Mouse (Mus musculus): Measurements from ENCODE around the gene Cbln3. TPM values are rescaled to one million over a fixed set of nuclear protein-coding genes. Genes with fewer than 3 reads are reported as not detected.

The Cbln3 gene
- polyA plus RNA-seq, 1 experiment from 2014 or later: 0.20 TPM

DNA sequence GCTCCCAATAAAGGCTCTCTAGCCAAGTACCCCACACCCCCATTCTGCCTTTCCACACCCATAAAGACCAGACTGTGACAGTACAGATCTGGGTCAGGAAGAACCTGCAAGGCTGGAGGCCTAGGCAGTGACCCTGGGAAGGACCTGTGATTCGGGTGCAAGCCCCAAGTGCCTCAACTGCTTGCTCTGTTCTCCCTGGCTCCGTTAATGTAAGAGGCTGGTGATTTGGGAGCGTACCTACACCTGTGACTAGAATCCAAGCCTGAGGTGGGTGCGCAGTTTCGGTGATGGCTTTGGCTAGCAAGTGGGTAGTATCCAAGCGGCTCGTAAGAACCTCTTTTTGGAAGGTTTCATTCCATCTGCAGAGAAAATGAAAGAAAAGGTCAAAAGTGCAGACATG, 14.8 kb upstream of the Cbln3 start:
- H3K27me3 ChIP-seq: peaks cover 13% of the 10 kb centered on the region
- no peak overlapping the region for H3K4me3 ChIP-seq (replicated peaks)
- H3K4me1 ChIP-seq (replicated peaks): peaks cover 28% of the 10 kb centered on the region
- H3K9me3 ChIP-seq (replicated peaks): no peaks in the 10 kb centered on the region
- no peak for ATAC-seq (ENCODE audit: insufficient read depth)
- no peak overlapping the region for H3K27ac ChIP-seq (replicated peaks)
- no peak overlapping the region for H3K9ac ChIP-seq
- WGBS (ENCODE audit: insufficient replicate concordance): 91% methylated on average over 7 of the region's 7 CpGs
- H3K36me3 ChIP-seq (replicated peaks): peaks cover 38% of the 10 kb centered on the region
- no peak overlapping the region; the same call in 1 of the 2 replicates for H3K4me2 ChIP-seq

- WGBS (ENCODE audit: insufficient replicate concordance): 74% methylated on average over 12 of the region's 12 CpGs
- peaks cover 48% of the 10 kb centered on the region for H3K36me3 ChIP-seq (replicated peaks)
These were observed 13.5 kb upstream of the Cbln3 start for GRCm38 (mm10) chr14:55897671-55898070.

GRCm38 (mm10) chr14:55886571-55887382, 2.6 kb upstream of the Cbln3 start:
- Histone ChIP-seq H3K4me1 (replicated peaks) (peaks cover 48% of the 10 kb centered on the region), H3K4me2 (peak overlapping the region; percentile 78), H3K27ac (replicated peaks) (0 out of 2 replicates have a peak overlapping the region, but pooled peaks have one; percentile 24), H3K4me3 (replicated peaks) (peak overlapping the region; percentile 85), H3K9me3 (replicated peaks) (no peaks in the 10 kb centered on the region), H3K9ac (no peak overlapping the region), H3K27me3 (no peaks in the 10 kb centered on the region), H3K36me3 (replicated peaks) (peaks cover 59% of the 10 kb centered on the region)
- no peak for ATAC-seq (ENCODE audit: insufficient read depth)
- WGBS (ENCODE audit: insufficient replicate concordance): 80% methylated on average over 24 of the region's 24 CpGs

More at GRCm38 (mm10) chr14:55897671-55898070, 13.5 kb upstream of the Cbln3 start:
- no peak overlapping the region for H3K27ac ChIP-seq (replicated peaks)
- H3K4me2 ChIP-seq: no peak overlapping the region
- no peak for ATAC-seq (ENCODE audit: insufficient read depth)
- H3K9ac ChIP-seq: no peak overlapping the region
- H3K4me3 ChIP-seq (replicated peaks): no peak overlapping the region
- H3K9me3 ChIP-seq (replicated peaks): no peaks in the 10 kb centered on the region
- H3K27me3 ChIP-seq: peaks cover 13% of the 10 kb centered on the region
- peaks cover 28% of the 10 kb centered on the region for H3K4me1 ChIP-seq (replicated peaks)

DNA sequence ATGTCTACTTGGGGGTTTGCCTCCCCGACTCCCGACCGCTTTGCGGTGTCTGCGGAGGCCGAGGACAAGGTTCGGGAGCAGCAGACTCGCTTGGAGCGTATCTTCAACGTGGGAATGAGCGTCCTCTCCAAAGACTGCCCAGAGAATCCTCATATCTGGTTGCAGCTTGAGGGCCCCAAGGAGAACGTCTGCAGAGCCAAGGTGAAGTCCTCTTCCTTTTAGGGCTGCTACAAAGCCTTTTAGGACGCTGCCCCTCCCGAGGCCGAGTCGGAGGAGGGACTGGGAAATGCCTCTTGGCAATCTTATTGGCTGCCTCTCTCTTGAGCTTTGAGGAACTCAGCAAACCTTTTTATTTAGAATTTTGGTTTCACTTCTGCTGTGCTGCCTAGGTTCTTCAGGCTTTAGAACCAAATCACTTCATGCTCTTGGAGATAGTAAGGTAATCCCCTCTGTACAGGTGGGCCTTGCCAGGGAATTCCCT, 1.6 kb upstream of the Cbln3 start:
- H3K4me3 ChIP-seq (replicated peaks): peak overlapping the region; percentile 85
- ATAC-seq (ENCODE audit: insufficient read depth): no peak
- no peaks in the 10 kb centered on the region for H3K27me3 ChIP-seq
- peak overlapping the region; percentile 93 for H3K27ac ChIP-seq (replicated peaks)
- H3K9ac ChIP-seq: peak overlapping the region; percentile 95
- peaks cover 48% of the 10 kb centered on the region for H3K4me1 ChIP-seq (replicated peaks)
- H3K4me2 ChIP-seq: peak overlapping the region; percentile 78
- 2% methylated on average over 16 of the region's 16 CpGs for WGBS (ENCODE audit: insufficient replicate concordance)
- no peaks in the 10 kb centered on the region for H3K9me3 ChIP-seq (replicated peaks)
- H3K36me3 ChIP-seq (replicated peaks): peaks cover 49% of the 10 kb centered on the region

DNA sequence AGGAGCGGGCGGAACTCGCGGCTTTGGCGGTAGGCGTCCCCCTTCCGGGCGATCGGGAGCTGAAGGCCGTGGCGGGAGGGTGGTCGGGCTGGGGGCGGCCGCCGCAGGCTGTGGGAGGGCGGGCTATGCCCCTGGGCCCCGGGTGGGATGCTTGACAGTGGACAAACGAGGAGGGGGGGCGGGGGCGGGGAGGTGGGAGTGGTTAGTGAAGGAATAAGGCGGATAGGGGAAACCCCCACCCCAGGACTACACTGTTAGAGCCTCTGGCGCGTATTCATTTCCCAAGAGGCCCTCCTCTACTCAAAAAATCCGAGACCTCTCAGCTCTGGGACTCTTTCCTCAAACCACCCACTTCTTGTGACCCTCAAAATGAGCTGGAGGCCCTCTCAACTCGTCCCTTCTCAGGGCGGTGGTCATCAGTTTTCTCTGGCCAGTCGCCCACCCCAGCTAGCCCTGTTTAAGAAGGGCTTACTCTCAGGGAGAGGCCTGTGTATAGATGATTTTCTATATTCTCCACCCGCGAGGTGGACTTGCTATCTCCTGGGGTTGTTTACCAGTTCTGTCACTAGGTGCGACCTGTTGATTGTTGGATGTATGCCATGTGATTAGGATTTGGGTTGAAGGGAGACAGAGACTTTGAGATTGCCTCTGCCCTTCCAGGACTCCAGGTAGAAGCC, 1.1 kb upstream of the Cbln3 start:
- H3K36me3 ChIP-seq (replicated peaks): peaks cover 43% of the 10 kb centered on the region
- H3K9me3 ChIP-seq (replicated peaks): no peaks in the 10 kb centered on the region
- WGBS (ENCODE audit: insufficient replicate concordance): under 1% methylated on average over 29 of the region's 30 CpGs
- peaks cover 48% of the 10 kb centered on the region for H3K4me1 ChIP-seq (replicated peaks)
- peak overlapping the region; percentile 95 for H3K9ac ChIP-seq
- peak overlapping the region; percentile 93 for H3K27ac ChIP-seq (replicated peaks)
- peak overlapping the region; percentile 78 for H3K4me2 ChIP-seq
- H3K4me3 ChIP-seq (replicated peaks): peak overlapping the region; percentile 85
- ATAC-seq (ENCODE audit: insufficient read depth): peak; percentile 30
- H3K27me3 ChIP-seq: no peaks in the 10 kb centered on the region

DNA sequence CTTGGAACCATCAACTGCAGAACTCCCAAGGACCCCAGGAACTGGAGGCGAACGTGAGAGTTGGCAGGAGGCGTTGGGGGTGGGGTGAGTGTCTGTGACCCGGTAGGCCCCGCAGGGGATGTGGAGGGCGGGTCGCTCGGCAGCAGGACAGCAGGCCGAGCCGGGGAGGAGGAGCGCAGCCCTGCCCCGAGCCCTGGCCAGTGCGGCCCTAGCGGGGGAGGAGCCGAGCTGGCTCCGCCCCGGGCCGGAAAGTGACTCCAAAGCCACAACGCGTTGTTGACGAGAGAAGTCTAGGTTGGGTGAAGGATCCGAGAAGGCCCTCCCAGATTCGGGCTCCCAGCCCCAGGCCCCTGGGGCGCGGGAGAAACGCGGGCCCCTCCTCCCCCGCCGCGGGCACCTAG, 521 bp upstream of the Cbln3 start, which contains the start of gene Khnyn:
Khnyn (plus strand) TSS at position 235 of the 401 bp plus-strand sequence.
- Histone ChIP-seq H3K9ac (peak within 1 kb of the TSS; percentile 95), H3K4me2 (peak within 1 kb of the TSS; percentile 78), H3K4me1 (replicated peaks) (peaks cover 51% of the 10 kb centered on the region), H3K27me3 (no peaks in the 10 kb centered on the region), H3K36me3 (replicated peaks) (peaks cover 38% of the 10 kb centered on the region), H3K9me3 (replicated peaks) (no peaks in the 10 kb centered on the region), H3K4me3 (replicated peaks) (peak within 1 kb of the TSS; percentile 85), H3K27ac (replicated peaks) (peak within 1 kb of the TSS; percentile 93)
- peak; percentile 86 for ATAC-seq (ENCODE audit: insufficient read depth)
- WGBS (ENCODE audit: insufficient replicate concordance): under 1% methylated on average over 30 of the region's 30 CpGs

GRCm38 (mm10) chr14:55883663-55884062, 529 bp downstream of the Cbln3 start:
- H3K27me3 ChIP-seq: 0 out of 2 replicates have a peak, but pooled peaks cover under 1% of the 10 kb centered on the region
- no peaks in the 10 kb centered on the region for H3K9me3 ChIP-seq (replicated peaks)
- WGBS (ENCODE audit: insufficient replicate concordance): 78% methylated on average over 12 of the region's 12 CpGs
- peak overlapping the region; percentile 93; the same call in 1 of the 2 replicates for H3K27ac ChIP-seq (replicated peaks)
- peaks cover 28% of the 10 kb centered on the region for H3K36me3 ChIP-seq (replicated peaks)
- no peak overlapping the region for H3K4me2 ChIP-seq
- no peak overlapping the region for H3K4me3 ChIP-seq (replicated peaks)
- H3K4me1 ChIP-seq (replicated peaks): peaks cover 51% of the 10 kb centered on the region
- H3K9ac ChIP-seq: no peak overlapping the region
- no peak for ATAC-seq (ENCODE audit: insufficient read depth)

DNA sequence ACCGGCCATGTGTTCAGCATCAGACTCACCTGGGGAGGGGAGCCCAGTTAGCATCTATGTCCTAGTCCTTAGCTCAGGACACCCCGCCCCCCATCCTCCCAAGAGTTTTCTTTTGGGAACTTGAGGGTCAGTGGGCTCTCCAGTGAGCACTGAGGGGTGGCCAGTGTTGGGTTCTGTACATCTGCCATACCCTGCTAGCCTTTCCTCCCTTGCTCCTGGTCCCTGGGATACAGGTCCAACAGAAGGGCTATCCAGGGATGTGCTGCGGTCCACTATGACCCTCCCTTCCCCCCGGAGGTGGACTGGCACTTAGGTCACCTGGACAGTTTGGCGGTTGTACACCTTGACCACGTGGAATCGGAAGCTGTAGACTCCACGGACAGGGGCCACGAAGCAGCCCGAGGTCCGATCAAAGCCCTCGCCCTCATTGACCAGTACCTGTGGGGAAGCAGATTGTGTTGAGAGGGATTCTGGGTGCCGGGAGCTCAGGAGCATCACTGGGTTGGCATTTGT, 987 bp downstream of the Cbln3 start:
- 0 out of 2 replicates have a peak, but pooled peaks cover 5% of the 10 kb centered on the region for H3K27me3 ChIP-seq
- H3K4me1 ChIP-seq (replicated peaks): peaks cover 54% of the 10 kb centered on the region
- no peak overlapping the region for H3K4me3 ChIP-seq (replicated peaks)
- H3K9ac ChIP-seq: no peak overlapping the region
- H3K4me2 ChIP-seq: no peak overlapping the region
- H3K36me3 ChIP-seq (replicated peaks): peaks cover 23% of the 10 kb centered on the region
- no peaks in the 10 kb centered on the region for H3K9me3 ChIP-seq (replicated peaks)
- H3K27ac ChIP-seq (replicated peaks): peak overlapping the region; percentile 75
- WGBS (ENCODE audit: insufficient replicate concordance): 77% methylated on average over 13 of the region's 13 CpGs
- ATAC-seq (ENCODE audit: insufficient read depth): no peak

- ATAC-seq (ENCODE audit: insufficient read depth): peak; percentile 57
- 39% methylated on average over 6 of the region's 6 CpGs for WGBS (ENCODE audit: insufficient replicate concordance)
- peaks cover 13% of the 10 kb centered on the region for H3K36me3 ChIP-seq (replicated peaks)
- H3K9ac ChIP-seq: no peak overlapping the region
- H3K27me3 ChIP-seq: peaks cover 14% of the 10 kb centered on the region; the same call in 1 of the 2 replicates
- H3K4me2 ChIP-seq: peak overlapping the region; percentile 29
- H3K4me1 ChIP-seq (replicated peaks): peaks cover 60% of the 10 kb centered on the region
- no peaks in the 10 kb centered on the region for H3K9me3 ChIP-seq (replicated peaks)
- H3K4me3 ChIP-seq (replicated peaks): no peak overlapping the region
- H3K27ac ChIP-seq (replicated peaks): peak overlapping the region; percentile 75
These were observed 2.0 kb downstream of the Cbln3 start for GRCm38 (mm10) chr14:55882171-55882641.

GRCm38 (mm10) chr14:55880982-55881381, 3.2 kb downstream of the Cbln3 start:
- no peak for ATAC-seq (ENCODE audit: insufficient read depth)
- no peaks in the 10 kb centered on the region for H3K9me3 ChIP-seq (replicated peaks)
- peaks cover under 1% of the 10 kb centered on the region; the same call in 1 of the 2 replicates for H3K36me3 ChIP-seq (replicated peaks)
- peaks cover 16% of the 10 kb centered on the region; the same call in 1 of the 2 replicates for H3K27me3 ChIP-seq
- no peak overlapping the region for H3K4me3 ChIP-seq (replicated peaks)
- H3K4me2 ChIP-seq: no peak overlapping the region
- no peak overlapping the region for H3K9ac ChIP-seq
- H3K27ac ChIP-seq (replicated peaks): no peak overlapping the region
- H3K4me1 ChIP-seq (replicated peaks): peaks cover 47% of the 10 kb centered on the region
- WGBS (ENCODE audit: insufficient replicate concordance): 45% methylated on average over 8 of the region's 8 CpGs
